ENCODE assay signal across 24 mouse cellular contexts in genomic region chr6:52775350-52775749, GRCm38 (mm10).
DNase-seq lines count a peak whose midpoint lies in the region; ATAC-seq and TF ChIP-seq lines count a peak whose summit lies in the region.
"Had no signal": no experiment of that assay in that cellular context is flagged by ENCODE, and none has a peak within 500 bp of the region (broad histone marks: within the 10 kb centered on the region; RNA-seq: fewer than 3 reads in every experiment).

No protein-coding gene starts in this region.

- H3K9ac ChIP-seq in heart, embryonic 14.5 days (ENCODE audit: low read length), result no peak overlapping the region
- no peak overlapping the region for H3K9ac ChIP-seq in heart, adult 2 months (ENCODE audit: low read depth, low read length)
- H3K9ac ChIP-seq in limb, embryonic 12.5 days (replicated peaks), result no peak overlapping the region
- H3K9ac ChIP-seq in forebrain, postnatal 0 days, result no peak overlapping the region
- H3K9ac ChIP-seq: hindbrain, embryonic 12.5 days; limb, embryonic 15.5 days; liver, embryonic 14.5 days; lung, embryonic 15.5 days; midbrain, embryonic 15.5 days; neural tube, embryonic 13.5 days; stomach, embryonic 15.5 days had no signal

- no peaks in the 10 kb centered on the region for H3K79me2 ChIP-seq in heart, adult 2 months (replicated peaks; ENCODE audit: control insufficient read depth, insufficient read depth, low read length)

- no peak for TF ChIP-seq POLR2A in heart, adult 2 months (IDR thresholded peaks at IDR 0.05; ENCODE audit: insufficient read depth, low read depth, low read length)
- TF ChIP-seq POLR2A in thymus, adult 2 months (IDR thresholded peaks at IDR 0.05; ENCODE audit: control insufficient read depth, extremely low read depth, insufficient read depth, low read length, poor library complexity), result no peak

- no peak overlapping the region for H3K4me3 ChIP-seq in heart, embryonic 14.5 days (ENCODE audit: control insufficient read depth in 1 of 2, insufficient read depth in 1 of 2, low read depth in 1 of 2, low read length in 2 of 2)
- no peak overlapping the region for H3K4me3 ChIP-seq in heart, adult 2 months
- H3K4me3 ChIP-seq in thymus, adult 2 months (ENCODE audit: control insufficient read depth, insufficient read depth, low read length), result no peak overlapping the region
- no peak overlapping the region for H3K4me3 ChIP-seq in limb, embryonic 12.5 days (replicated peaks)
- H3K4me3 ChIP-seq in forebrain, postnatal 0 days (ENCODE audit: low read depth, low read length), result no peak overlapping the region
- H3K4me3 ChIP-seq: hindbrain, embryonic 12.5 days; limb, embryonic 15.5 days; lung, embryonic 15.5 days; midbrain, embryonic 15.5 days; myocyte; neural tube, embryonic 13.5 days; stomach, embryonic 15.5 days had no signal

- DNase-seq in heart, adult 2 months, result no peak
- DNase-seq in thymus, adult 2 months, result peak; percentile 12
- DNase-seq in thymus, adult 18-20 months, result no peak
- peak; percentile 19 for DNase-seq in thymus, postnatal 25 days
- no peak for DNase-seq in forebrain, postnatal 0 days
- DNase-seq in ovary, postnatal 36 days (ENCODE audit: low spot score), result no peak
- DNase-seq: adrenal gland, adult 8-10 months; cerebellum, adult 18-20 months; gastrocnemius, postnatal 10 days; heart, postnatal 10 days; kidney, postnatal 4 days had no signal

- peaks cover 6% of the 10 kb centered on the region for H3K36me3 ChIP-seq in heart, embryonic 14.5 days (ENCODE audit: control insufficient read depth, insufficient read depth, low read length)
- H3K36me3 ChIP-seq in heart, adult 2 months (ENCODE audit: control insufficient read depth, insufficient read depth, low read length), result no peaks in the 10 kb centered on the region
- H3K36me3 ChIP-seq in thymus, adult 2 months (ENCODE audit: control insufficient read depth, insufficient read depth, low read length), result peaks cover 5% of the 10 kb centered on the region
- H3K36me3 ChIP-seq in limb, embryonic 12.5 days, result 0 out of 2 replicates have a peak, but pooled peaks cover under 1% of the 10 kb centered on the region
- peaks cover 5% of the 10 kb centered on the region; the same call in 1 of the 2 replicates for H3K36me3 ChIP-seq in forebrain, postnatal 0 days (ENCODE audit: insufficient read depth)
- H3K36me3 ChIP-seq: lung, embryonic 15.5 days; stomach, embryonic 15.5 days had no signal

- ATAC-seq in heart, embryonic 14.5 days (ENCODE audit: insufficient number of reproducible peaks, insufficient read depth, low FRiP score, low read depth), result peak; percentile 47; the same call in 1 of the 2 replicates
- no peak for ATAC-seq in limb, embryonic 12.5 days (ENCODE audit: insufficient number of reproducible peaks, insufficient read depth, low FRiP score, low TSS enrichment, low read depth)
- no peak for ATAC-seq in forebrain, postnatal 0 days
- ATAC-seq: activated CD4-positive, CD25-positive, alpha-beta regulatory T cell, adult 4 months; forebrain, embryonic 14.5 days; intestine, postnatal 0 days; midbrain, embryonic 15.5 days had no signal

- intact Hi-C loops in heart, adult 2 months (cut with DNase I), result no loop called here

- H3K27me3 ChIP-seq in heart, embryonic 14.5 days (ENCODE audit: control insufficient read depth, insufficient read depth, low read length), result no peaks in the 10 kb centered on the region
- H3K27me3 ChIP-seq in heart, adult 2 months (ENCODE audit: control insufficient read depth, insufficient read depth, low read length), result no peaks in the 10 kb centered on the region
- no peaks in the 10 kb centered on the region for H3K27me3 ChIP-seq in thymus, adult 2 months (ENCODE audit: control insufficient read depth, insufficient read depth, low read length)
- H3K27me3 ChIP-seq in limb, embryonic 12.5 days, result peaks cover 22% of the 10 kb centered on the region; the same call in 1 of the 2 replicates
- H3K27me3 ChIP-seq in forebrain, postnatal 0 days (ENCODE audit: insufficient read depth, low read length), result no peaks in the 10 kb centered on the region
- H3K27me3 ChIP-seq: hindbrain, embryonic 12.5 days; limb, embryonic 15.5 days; lung, embryonic 15.5 days; midbrain, embryonic 15.5 days; neural tube, embryonic 13.5 days; stomach, embryonic 15.5 days had no signal

- TF ChIP-seq CTCF in heart, adult 2 months (IDR thresholded peaks at IDR 0.05), result no peak
- TF ChIP-seq CTCF in thymus, adult 2 months (IDR thresholded peaks at IDR 0.05; ENCODE audit: borderline replicate concordance, control insufficient read depth, extremely low read depth, insufficient read depth, low read length, poor library complexity), result no peak
- TF ChIP-seq CTCF in forebrain, postnatal 0 days (IDR thresholded peaks at IDR 0.05; ENCODE audit: low read depth), result no peak

- no peak overlapping the region for H3K4me2 ChIP-seq in heart, embryonic 14.5 days (ENCODE audit: low read length)
- H3K4me2 ChIP-seq in limb, embryonic 12.5 days, result no peak overlapping the region
- H3K4me2 ChIP-seq in forebrain, postnatal 0 days (ENCODE audit: low read depth), result no peak overlapping the region
- H3K4me2 ChIP-seq: hindbrain, embryonic 12.5 days; limb, embryonic 15.5 days; lung, embryonic 15.5 days; midbrain, embryonic 15.5 days; neural tube, embryonic 13.5 days; stomach, embryonic 15.5 days had no signal

- H3K4me1 ChIP-seq in heart, embryonic 14.5 days (ENCODE audit: control insufficient read depth in 2 of 2, insufficient read depth in 2 of 2, low read length in 2 of 2), result 0 out of 4 replicates have a peak, but pooled peaks cover 0 to 6% of the 10 kb centered on the region in 2 experiments
- no peaks in the 10 kb centered on the region for H3K4me1 ChIP-seq in heart, adult 2 months (ENCODE audit: control insufficient read depth, insufficient read depth, low read length)
- peaks cover 32% of the 10 kb centered on the region for H3K4me1 ChIP-seq in thymus, adult 2 months (replicated peaks; ENCODE audit: control insufficient read depth, insufficient read depth, low read length)
- H3K4me1 ChIP-seq in limb, embryonic 12.5 days (replicated peaks), result peaks cover 60% of the 10 kb centered on the region
- H3K4me1 ChIP-seq in forebrain, postnatal 0 days (ENCODE audit: insufficient read depth), result no peaks in the 10 kb centered on the region
- H3K4me1 ChIP-seq: hindbrain, embryonic 12.5 days; lung, embryonic 15.5 days; neural tube, embryonic 13.5 days; stomach, embryonic 15.5 days had no signal

- H3K9me3 ChIP-seq in heart, embryonic 14.5 days (ENCODE audit: control insufficient read depth, low read length), result no peaks in the 10 kb centered on the region
- H3K9me3 ChIP-seq in limb, embryonic 12.5 days, result no peaks in the 10 kb centered on the region
- H3K9me3 ChIP-seq in forebrain, postnatal 0 days (ENCODE audit: low read length), result no peaks in the 10 kb centered on the region
- H3K9me3 ChIP-seq: hindbrain, embryonic 12.5 days; limb, embryonic 15.5 days; lung, embryonic 15.5 days; midbrain, embryonic 15.5 days; neural tube, embryonic 13.5 days; stomach, embryonic 15.5 days had no signal

- 57% methylated on average over 3 of the region's 3 CpGs for WGBS in heart, embryonic 14.5 days
- 62% methylated on average over 3 of the region's 3 CpGs for WGBS in heart, adult 2 months
- 57% methylated on average over 3 of the region's 3 CpGs for WGBS in thymus, adult 2 months
- 84% methylated on average over 3 of the region's 3 CpGs for WGBS in limb, embryonic 12.5 days
- WGBS in forebrain, postnatal 0 days, result 85% methylated on average over 3 of the region's 3 CpGs

- TF ChIP-seq EP300 in heart, adult 2 months (IDR thresholded peaks at IDR 0.05; ENCODE audit: insufficient read depth, low read depth, low read length), result no peak

- H3K27ac ChIP-seq in heart, embryonic 14.5 days (replicated peaks in 1 of 2; ENCODE audit: control insufficient read depth in 1 of 2, insufficient read depth in 1 of 2, low read depth in 2 of 2, low read length in 2 of 2), result no peak overlapping the region
- H3K27ac ChIP-seq in heart, adult 2 months, result no peak overlapping the region
- no peak overlapping the region for H3K27ac ChIP-seq in thymus, adult 2 months (ENCODE audit: control insufficient read depth, insufficient read depth, low read length)
- 0 out of 2 replicates have a peak overlapping the region, but pooled peaks have one; percentile 60 for H3K27ac ChIP-seq in limb, embryonic 12.5 days
- no peak overlapping the region for H3K27ac ChIP-seq in forebrain, postnatal 0 days (ENCODE audit: low read depth, low read length)
- H3K27ac ChIP-seq: hindbrain, embryonic 12.5 days; limb, embryonic 15.5 days; liver, embryonic 14.5 days; lung, embryonic 15.5 days; midbrain, embryonic 15.5 days; neural tube, embryonic 13.5 days; stomach, embryonic 15.5 days had no signal

Comparison
In these comparisons a context has a peak if more than half of its experiments do, and no peak if none do; other contexts are left out.
1. DNase-seq: peak in thymus, adult 2 months (single experiment) and thymus, postnatal 25 days (single experiment); none in heart, adult 2 months (0 of 2), thymus, adult 18-20 months (0 of 2), forebrain, postnatal 0 days (single experiment) and ovary, postnatal 36 days (single experiment).